Mouse (Mus musculus) E14TG2a.4 (cell line): Measurements from ENCODE around the gene Mdm2.

ENCODE experiments used
- CTCF ChIP-seq: conservative IDR thresholded peaks from 2 replicates; pipeline ENCODE4 v1.5.1; 2014; ENCODE audit warnings: low read length
- NANOG ChIP-seq: IDR thresholded peaks from 2 replicates; pipeline ENCODE4 v1.6.1; 2014; ENCODE audit warnings: borderline replicate concordance, low read length, mixed read lengths

DNA sequence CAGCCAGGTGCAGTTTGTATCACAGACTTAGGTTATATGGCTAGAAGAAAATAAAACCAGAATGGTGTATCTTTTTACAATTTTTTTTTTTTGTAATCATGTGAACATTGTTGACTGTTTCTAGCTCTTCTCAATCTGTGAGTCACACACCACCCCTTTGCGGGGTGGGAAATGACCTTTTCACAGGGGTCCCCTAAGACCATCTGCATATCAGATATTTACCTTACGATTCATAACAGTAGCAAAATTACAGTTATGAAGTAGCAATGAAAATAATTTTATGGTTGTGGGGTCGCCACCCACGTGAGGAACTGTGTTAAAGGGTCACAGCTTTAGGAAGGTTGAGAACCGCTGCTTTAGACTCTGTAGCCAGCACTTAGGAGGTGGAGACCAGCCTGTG, 39.8 kb downstream of the Mdm2 start:
- TF ChIP-seq CTCF (no peak), NANOG (no peak)
